Mouse (Mus musculus) lung, postnatal 0 days (tissue): ENCODE results near the gene Pelo. TPM values are rescaled to one million over a fixed set of nuclear protein-coding genes. Genes with fewer than 3 reads are reported as not detected.

Experiments used
- ATAC-seq: fragments of 200-750 bp; cut with Nextera tagmentation; 2 replicates; pipeline ENCODE4 v1.8.0; 2017; ENCODE audit warnings: moderate library complexity
- DNase-seq: peaks from one replicate; pipeline ENCODE4 v3.0.0-alpha.2; 2016; ENCODE audit warnings: low spot score
- H3K27ac ChIP-seq: fragments of 300-500 bp; sonication (generic); 2 replicates; pipeline ENCODE4 v1.5.1; 2014; ENCODE audit warnings: antibody characterized with exemption, mild to moderate bottlenecking, low read length, mixed read lengths
- H3K27me3 ChIP-seq: fragments of 300-500 bp; sonication (generic); replicated peaks from 2 replicates; pipeline ENCODE4 v1.6.1; 2014; ENCODE audit warnings: low read length, mixed read lengths; ENCODE audit not compliant: insufficient read depth
- H3K36me3 ChIP-seq: fragments of 300-500 bp; sonication (generic); 2 replicates; pipeline ENCODE4 v1.6.1; 2014; ENCODE audit warnings: low read length, mixed read lengths; ENCODE audit not compliant: insufficient read depth
- H3K4me1 ChIP-seq: fragments of 300-500 bp; sonication (generic); 2 replicates; pipeline ENCODE4 v1.6.1; 2014; ENCODE audit warnings: antibody characterized with exemption, low read depth, low read length, mixed read lengths; ENCODE audit not compliant: insufficient read depth
- H3K4me2 ChIP-seq: fragments of 300-500 bp; sonication (generic); replicated peaks from 2 replicates; pipeline ENCODE4 v1.6.1; 2014; ENCODE audit warnings: low read depth, mild to moderate bottlenecking, low read length, moderate library complexity, mixed read lengths
- H3K4me3 ChIP-seq: fragments of 300-500 bp; sonication (generic); 2 replicates; pipeline ENCODE4 v1.5.1; 2014; ENCODE audit warnings: low read depth, low read length
- H3K9ac ChIP-seq: fragments of 300-500 bp; sonication (generic); replicated peaks from 2 replicates; pipeline ENCODE4 v1.6.1; 2014; ENCODE audit warnings: low read depth, mild to moderate bottlenecking
- H3K9me3 ChIP-seq: fragments of 300-500 bp; sonication (generic); 2 replicates; pipeline ENCODE4 v1.6.1; 2016; ENCODE audit warnings: low read length, mixed read lengths
- CTCF ChIP-seq: IDR thresholded peaks from 2 replicates; pipeline ENCODE4 v1.5.1; 2016; ENCODE audit warnings: antibody characterized with exemption, mild to moderate bottlenecking
- EP300 ChIP-seq: IDR thresholded peaks from 2 replicates; pipeline ENCODE4 v1.6.1; 2016; ENCODE audit warnings: antibody characterized with exemption, mild to moderate bottlenecking, control low read depth
- WGBS: fragments of 180-500 bp; shearing (Covaris S2); extraction: QIAGEN DNeasy Blood & Tissue Kit; methylation state at CpG from one replicate; pipeline ENCODE4 v1.1.7; 2014; 5-methylcytosine and 5-hydroxymethylcytosine counted together
- polyA plus RNA-seq: library from polyadenylated mRNA; unstranded; fragments of >200 nt; fragmentation: Nextera tagmentation; extraction: Ambion mirVana; gene quantifications from 2 replicates; pipeline ENCODE4 v1.2.1, GENCODE M21; 2015

Pelo gene
- polyA plus RNA-seq, 1 experiment from 2014 or later: 5.4 TPM

DNA sequence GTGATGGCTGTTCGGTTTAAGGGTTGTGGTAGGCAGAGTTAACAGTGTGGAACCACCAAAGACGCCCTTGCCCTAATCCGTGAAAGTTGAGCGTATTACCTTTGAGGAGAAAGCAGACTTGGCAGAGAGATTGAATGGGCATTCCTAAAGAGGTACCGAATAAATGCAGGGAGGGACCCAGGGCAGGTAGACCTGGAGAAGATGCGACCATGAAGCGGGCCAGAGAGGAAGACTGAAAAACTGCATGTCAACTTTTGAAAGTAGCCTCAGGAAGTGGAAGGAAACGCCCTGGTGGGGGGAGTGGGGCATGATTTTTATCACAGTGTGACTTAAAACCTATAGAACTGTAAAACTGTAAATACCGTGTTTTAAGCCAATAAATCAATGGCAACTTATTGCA lies 9.4 kb upstream of the Pelo start:
- whole genome bisulfite sequencing: 76% methylated on average over 9 of the region's 9 CpGs
- peak overlapping the region; percentile 69; the same call in 1 of the 2 replicates for H3K4me2 ChIP-seq

DNA sequence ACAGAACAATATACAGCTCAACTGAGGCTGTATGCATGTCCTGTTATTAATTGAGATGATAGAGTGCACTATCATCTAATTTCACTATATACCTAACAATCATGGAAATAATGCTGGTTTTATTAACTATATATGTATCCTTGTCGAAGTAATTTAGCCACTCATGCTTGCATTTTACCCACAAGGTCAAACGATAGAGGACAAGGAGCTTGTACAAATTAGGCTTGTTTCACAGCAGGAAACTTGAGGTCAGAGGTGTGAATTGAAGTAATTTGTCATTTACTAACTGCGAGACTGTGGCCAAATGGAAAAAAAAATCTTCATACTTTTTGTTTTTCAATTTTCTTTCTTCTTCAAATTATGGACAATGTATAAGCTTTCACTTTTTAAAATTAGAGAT lies 8.2 kb upstream of the Pelo start:
- no peak overlapping the region for H3K27ac ChIP-seq
- H3K9me3 ChIP-seq: no peaks in the 10 kb centered on the region
- no peaks in the 10 kb centered on the region for H3K27me3 ChIP-seq
- H3K36me3 ChIP-seq: no peaks in the 10 kb centered on the region
- WGBS: 64% methylated on average over 3 of the region's 3 CpGs
- no peak for DNase-seq
- no peak for ATAC-seq
- no peak for TF ChIP-seq CTCF
- no peak for TF ChIP-seq EP300
- no peak overlapping the region for H3K9ac ChIP-seq
- H3K4me1 ChIP-seq: peaks cover 4% of the 10 kb centered on the region; the same call in 1 of the 2 replicates
- no peak overlapping the region for H3K4me2 ChIP-seq
- no peak overlapping the region for H3K4me3 ChIP-seq

More for the DNA sequence above, 9.4 kb upstream of the Pelo start:
- Histone ChIP-seq H3K9ac (no peak overlapping the region), H3K27me3 (no peaks in the 10 kb centered on the region), H3K36me3 (no peaks in the 10 kb centered on the region), H3K4me1 (peaks cover 4% of the 10 kb centered on the region; the same call in 1 of the 2 replicates), H3K4me3 (no peak overlapping the region), H3K9me3 (no peaks in the 10 kb centered on the region), H3K27ac (no peak overlapping the region)
- DNase-seq (no peak), ATAC-seq (no peak)
- no peak for TF ChIP-seq EP300
- TF ChIP-seq CTCF: no peak

DNA sequence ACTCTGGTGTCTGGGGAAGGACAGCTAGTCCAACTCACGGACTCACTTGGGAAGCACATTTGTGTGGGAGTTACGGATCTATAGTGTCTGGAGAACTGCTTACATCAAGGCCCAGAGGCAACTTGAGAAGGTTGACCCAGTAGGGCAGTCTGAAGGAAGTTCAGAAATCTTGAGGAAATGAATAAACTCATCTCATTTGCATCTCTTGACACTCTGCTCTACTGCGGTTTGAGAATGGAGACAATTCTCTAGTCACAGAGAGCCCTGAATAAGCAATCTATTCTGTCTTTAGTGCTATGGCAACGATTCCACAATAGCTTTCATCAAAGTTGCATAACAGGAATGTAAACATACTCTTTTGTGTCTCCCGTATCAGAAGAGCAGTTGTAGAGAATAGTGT lies 7.0 kb upstream of the Pelo start:
- no peak overlapping the region for H3K4me2 ChIP-seq
- H3K9me3 ChIP-seq: no peaks in the 10 kb centered on the region
- peak; percentile 40 for DNase-seq
- H3K27me3 ChIP-seq: no peaks in the 10 kb centered on the region
- H3K9ac ChIP-seq: no peak overlapping the region
- H3K27ac ChIP-seq: no peak overlapping the region
- TF ChIP-seq CTCF (no peak), EP300 (no peak)
- ATAC-seq: no peak
- peaks cover 4% of the 10 kb centered on the region; the same call in 1 of the 2 replicates for H3K4me1 ChIP-seq
- WGBS: 43% methylated on average over 5 of the region's 5 CpGs
- H3K36me3 ChIP-seq: no peaks in the 10 kb centered on the region
- H3K4me3 ChIP-seq: no peak overlapping the region

DNA sequence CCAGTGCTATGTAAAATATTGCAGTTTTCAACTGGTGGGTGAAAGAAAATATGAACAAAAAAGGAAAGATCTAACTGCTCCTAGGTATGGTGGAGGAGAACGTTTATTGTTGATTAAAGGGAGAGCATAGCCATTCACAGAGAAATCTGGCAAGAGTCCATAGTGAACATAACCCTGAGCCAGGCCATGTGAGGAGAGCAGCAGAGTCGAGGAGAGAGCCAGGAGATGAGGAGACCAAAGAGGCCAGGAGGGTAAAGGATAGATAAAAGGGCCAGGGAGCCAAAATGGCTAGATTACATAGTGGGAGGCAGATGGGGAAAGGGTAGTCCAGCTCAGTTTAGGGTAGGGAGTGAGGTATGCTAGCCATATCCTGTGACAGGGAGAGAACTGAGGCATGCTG lies 6.2 kb upstream of the Pelo start:
- no peak overlapping the region for H3K4me2 ChIP-seq
- no peak for DNase-seq
- H3K27ac ChIP-seq: no peak overlapping the region
- H3K4me1 ChIP-seq: peaks cover 4% of the 10 kb centered on the region; the same call in 1 of the 2 replicates
- H3K9ac ChIP-seq: no peak overlapping the region
- no peak for TF ChIP-seq EP300
- no peak for TF ChIP-seq CTCF
- H3K27me3 ChIP-seq: no peaks in the 10 kb centered on the region
- no peak for ATAC-seq
- WGBS: 25% methylated on average over 2 of the region's 2 CpGs
- no peaks in the 10 kb centered on the region for H3K9me3 ChIP-seq
- no peaks in the 10 kb centered on the region for H3K36me3 ChIP-seq
- no peak overlapping the region for H3K4me3 ChIP-seq

DNA sequence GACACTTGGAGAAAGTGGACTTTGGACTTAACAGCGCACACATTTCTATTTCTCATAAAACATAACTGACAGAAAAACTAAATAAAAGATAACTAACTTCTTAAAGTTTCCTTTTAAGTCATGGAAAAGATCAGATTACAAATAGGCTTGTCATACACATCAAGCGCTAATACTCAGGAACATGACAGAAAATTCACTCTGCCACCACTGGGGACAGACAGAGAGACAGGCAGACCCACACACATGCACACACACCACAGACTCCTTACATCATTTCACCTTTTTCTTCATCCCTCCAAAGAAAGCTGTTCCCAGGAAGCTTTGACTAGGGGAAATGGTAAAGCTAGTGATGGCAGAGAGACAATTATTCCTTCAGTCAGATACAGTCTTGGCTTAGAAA lies 5.4 kb upstream of the Pelo start:
- Histone ChIP-seq H3K36me3 (no peaks in the 10 kb centered on the region), H3K4me1 (peaks cover 4% of the 10 kb centered on the region; the same call in 1 of the 2 replicates), H3K27ac (no peak overlapping the region), H3K4me2 (no peak overlapping the region), H3K27me3 (no peaks in the 10 kb centered on the region), H3K4me3 (no peak overlapping the region), H3K9ac (no peak overlapping the region), H3K9me3 (no peaks in the 10 kb centered on the region)
- DNase-seq: no peak
- ATAC-seq: no peak
- TF ChIP-seq EP300 (no peak), CTCF (peak; percentile 53)
- 69% methylated on average over 2 of the region's 2 CpGs for WGBS

DNA sequence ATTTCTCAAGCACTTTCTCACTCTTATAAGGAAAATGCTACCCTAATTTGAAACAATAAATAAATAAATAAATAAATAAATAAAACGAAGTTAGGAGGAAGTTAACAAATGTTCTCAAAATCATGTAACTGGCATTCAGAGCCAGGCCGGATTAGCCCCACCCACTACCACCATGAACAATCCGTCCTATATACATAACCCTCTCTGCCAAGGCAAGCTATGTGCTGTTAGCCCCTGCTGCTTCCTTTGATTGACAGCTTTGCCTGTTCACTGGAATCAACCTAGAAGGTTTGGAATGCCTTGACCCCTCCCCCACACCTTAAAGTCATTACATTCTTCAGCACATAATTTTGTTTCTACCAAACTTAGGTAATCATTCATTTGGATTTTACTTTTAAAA lies 1.5 kb upstream of the Pelo start:
- H3K27ac ChIP-seq: no peak overlapping the region
- TF ChIP-seq CTCF (no peak), EP300 (no peak)

DNA sequence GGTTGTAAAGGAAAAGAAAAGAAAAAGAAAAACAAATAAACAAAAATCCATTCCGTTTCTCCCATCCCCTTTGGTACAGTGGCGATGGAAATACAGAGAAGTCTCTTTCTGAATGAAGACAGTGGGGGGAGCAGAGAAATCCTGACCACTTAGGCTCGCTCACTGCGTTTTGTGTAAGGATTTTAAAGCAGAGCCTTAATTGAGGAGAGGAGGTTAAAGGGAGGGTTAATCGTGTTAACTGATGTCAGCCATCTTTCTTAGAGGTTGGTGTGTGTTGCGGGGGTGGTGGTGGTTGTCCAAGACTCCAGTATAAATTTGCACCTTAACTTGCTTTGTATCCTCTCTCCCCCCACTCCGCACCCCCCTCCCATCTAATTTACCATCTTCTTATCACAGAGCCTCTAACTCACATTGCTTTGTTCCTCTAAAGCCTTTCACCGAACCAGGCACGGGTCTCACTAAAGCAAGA lies 1.0 kb upstream of the Pelo start:
- Histone ChIP-seq H3K4me1 (peaks cover 3% of the 10 kb centered on the region), H3K27ac (peak overlapping the region; percentile 91), H3K4me3 (peak overlapping the region; percentile 63), H3K36me3 (no peaks in the 10 kb centered on the region; the same call in 1 of the 2 replicates), H3K9ac (0 out of 2 replicates have a peak overlapping the region, but pooled peaks have one; percentile 29), H3K4me2 (peak overlapping the region; percentile 97), H3K9me3 (no peaks in the 10 kb centered on the region), H3K27me3 (no peaks in the 10 kb centered on the region)
- 39% methylated on average over 9 of the region's 9 CpGs for WGBS
- no peak for DNase-seq
- ATAC-seq: no peak
- TF ChIP-seq CTCF: no peak
- TF ChIP-seq EP300: no peak

More for the DNA sequence above, 1.5 kb upstream of the Pelo start:
- peak; percentile 24 for DNase-seq
- no peaks in the 10 kb centered on the region for H3K27me3 ChIP-seq
- no peak overlapping the region for H3K4me3 ChIP-seq
- no peak overlapping the region for H3K4me2 ChIP-seq
- H3K9me3 ChIP-seq: no peaks in the 10 kb centered on the region
- H3K9ac ChIP-seq: no peak overlapping the region
- H3K4me1 ChIP-seq: peaks cover 7% of the 10 kb centered on the region
- no peaks in the 10 kb centered on the region; the same call in 1 of the 2 replicates for H3K36me3 ChIP-seq
- WGBS: 43% methylated on average over 3 of the region's 3 CpGs
- ATAC-seq: no peak
